Mouse (Mus musculus) neural tube, embryonic 15.5 days (tissue): ENCODE results near the gene Rsc1a1. TPM values are rescaled to one million over a fixed set of nuclear protein-coding genes. Genes with fewer than 3 reads are reported as not detected.

ENCODE experiments used
- ATAC-seq: fragments of 200-750 bp; cut with Nextera tagmentation; 2 replicates; pipeline ENCODE4 v1.8.0; 2017; ENCODE audit warnings: mild to moderate bottlenecking, moderate TSS enrichment, moderate library complexity; ENCODE audit not compliant: low FRiP score
- H3K27ac ChIP-seq: fragments of 300-500 bp; sonication (generic); replicated peaks from 2 replicates; pipeline ENCODE4 v1.5.1; 2015; ENCODE audit warnings: mild to moderate bottlenecking, inconsistent platforms
- H3K27me3 ChIP-seq: fragments of 300-500 bp; sonication (generic); replicated peaks from 2 replicates; pipeline ENCODE4 v1.6.1; 2015; ENCODE audit warnings: inconsistent platforms
- H3K36me3 ChIP-seq: fragments of 300-500 bp; sonication (generic); 2 replicates; pipeline ENCODE4 v1.6.1; 2015; ENCODE audit warnings: inconsistent platforms
- H3K4me1 ChIP-seq: fragments of 300-500 bp; sonication (generic); 2 replicates; pipeline ENCODE4 v1.6.1; 2015; ENCODE audit warnings: inconsistent platforms
- H3K4me2 ChIP-seq: fragments of 300-500 bp; sonication (generic); 2 replicates; pipeline ENCODE4 v1.6.1; 2015; ENCODE audit warnings: inconsistent platforms, mild to moderate bottlenecking, moderate library complexity
- H3K4me3 ChIP-seq: fragments of 300-500 bp; sonication (generic); replicated peaks from 2 replicates; pipeline ENCODE4 v1.5.1; 2015; ENCODE audit warnings: mild to moderate bottlenecking, inconsistent platforms
- H3K9ac ChIP-seq: fragments of 300-500 bp; sonication (generic); replicated peaks from 2 replicates; pipeline ENCODE4 v1.6.1; 2015; ENCODE audit warnings: mild to moderate bottlenecking, inconsistent platforms
- H3K9me3 ChIP-seq: fragments of 300-500 bp; sonication (generic); replicated peaks from 2 replicates; pipeline ENCODE4 v1.6.1; 2016; ENCODE audit warnings: inconsistent platforms
- WGBS: fragments of 180-500 bp; shearing (Covaris S2); methylation state at CpG from one replicate; pipeline ENCODE4 v1.1.7; 2015; ENCODE audit warnings: mixed read lengths; 5-methylcytosine and 5-hydroxymethylcytosine counted together
- polyA plus RNA-seq: library from polyadenylated mRNA; unstranded; fragments of >200 nt; fragmentation: Nextera tagmentation; extraction: Ambion mirVana; gene quantifications from 2 replicates; pipeline ENCODE4 v1.2.1, GENCODE M21; 2015

The Rsc1a1 gene
- polyA plus RNA-seq, 1 experiment from 2014 or later = not detected

- Histone ChIP-seq H3K27ac (no peak overlapping the region; the same call in 1 of the 2 replicates), H3K4me1 (peaks cover 27% of the 10 kb centered on the region), H3K4me2 (peak overlapping the region; percentile 82), H3K9ac (0 out of 2 replicates have a peak overlapping the region, but pooled peaks have one; percentile 99), H3K27me3 (no peaks in the 10 kb centered on the region), H3K4me3 (peak overlapping the region; percentile 100), H3K9me3 (no peaks in the 10 kb centered on the region), H3K36me3 (peaks cover 10% of the 10 kb centered on the region; the same call in 1 of the 2 replicates)
- no peak for ATAC-seq
- WGBS = 78% methylated on average over 6 of the region's 6 CpGs
Measured at GRCm38 (mm10) chr4:141721961-141722360, 36.6 kb upstream of the Rsc1a1 start.

- Histone ChIP-seq H3K4me3 (no peak overlapping the region), H3K27me3 (no peaks in the 10 kb centered on the region), H3K4me2 (peak overlapping the region; percentile 82), H3K9me3 (no peaks in the 10 kb centered on the region), H3K4me1 (peaks cover 27% of the 10 kb centered on the region), H3K27ac (0 out of 2 replicates have a peak overlapping the region, but pooled peaks have one; percentile 18), H3K9ac (no peak overlapping the region), H3K36me3 (peaks cover 10% of the 10 kb centered on the region; the same call in 1 of the 2 replicates)
- no peak for ATAC-seq
- WGBS = 87% methylated on average over 6 of the region's 6 CpGs
Measured at GRCm38 (mm10) chr4:141720761-141721523, 35.5 kb upstream of the Rsc1a1 start.

DNA sequence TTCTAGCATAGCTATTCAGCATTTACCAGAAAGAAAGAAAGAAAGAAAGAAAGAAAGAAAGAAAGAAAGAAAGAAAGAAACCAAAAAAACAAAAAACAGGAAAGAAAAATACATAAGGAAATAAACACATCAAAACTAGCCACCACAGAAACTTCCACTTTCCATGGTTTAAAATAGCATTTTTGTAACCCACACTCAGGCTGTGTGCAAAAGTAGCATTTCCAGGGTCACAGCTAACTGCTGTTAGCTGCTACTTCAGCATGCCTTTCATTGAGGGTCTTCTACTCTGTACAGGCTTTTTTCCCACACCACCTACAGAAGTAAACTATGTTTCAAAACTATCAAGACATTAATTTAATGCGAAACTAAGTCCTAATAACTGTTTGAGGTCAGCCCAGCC is 33.9 kb upstream of the Rsc1a1 start:
- H3K36me3 ChIP-seq = peaks cover 10% of the 10 kb centered on the region; the same call in 1 of the 2 replicates
- no peak overlapping the region for H3K4me3 ChIP-seq
- no peaks in the 10 kb centered on the region for H3K27me3 ChIP-seq
- H3K4me2 ChIP-seq = no peak overlapping the region
- H3K27ac ChIP-seq = no peak overlapping the region
- H3K4me1 ChIP-seq = peaks cover 34% of the 10 kb centered on the region
- H3K9ac ChIP-seq = no peak overlapping the region
- 98% methylated on average over 1 of the region's 1 CpGs for WGBS
- H3K9me3 ChIP-seq = no peaks in the 10 kb centered on the region
- ATAC-seq = no peak

GRCm38 (mm10) chr4:141717633-141718032 is 32.2 kb upstream of the Rsc1a1 start:
- Histone ChIP-seq H3K9ac (no peak overlapping the region), H3K4me2 (no peak overlapping the region), H3K9me3 (no peaks in the 10 kb centered on the region), H3K27me3 (no peaks in the 10 kb centered on the region), H3K27ac (no peak overlapping the region), H3K36me3 (peaks cover 17% of the 10 kb centered on the region), H3K4me1 (peaks cover 26% of the 10 kb centered on the region), H3K4me3 (no peak overlapping the region)
- WGBS = 87% methylated on average over 4 of the region's 4 CpGs
- no peak for ATAC-seq

DNA sequence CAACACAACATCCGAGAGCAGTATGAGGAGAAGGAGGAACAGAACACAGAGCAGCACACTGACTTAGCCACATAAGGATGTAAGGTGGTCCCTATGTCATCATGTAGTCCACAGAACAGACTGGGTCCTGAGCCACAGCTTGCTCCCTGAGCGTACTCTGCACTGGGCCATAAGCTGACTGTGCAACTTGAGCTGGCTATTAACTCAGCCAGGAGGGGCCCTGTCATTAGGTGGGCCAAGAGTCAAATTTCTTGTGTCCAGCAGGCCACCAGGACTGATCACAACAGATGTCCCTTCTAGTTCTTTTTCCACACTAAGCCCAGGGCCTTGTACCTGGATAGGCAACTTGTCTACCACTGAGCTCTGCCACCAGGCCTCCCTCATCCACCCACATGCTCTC is 29.6 kb upstream of the Rsc1a1 start:
- no peak overlapping the region for H3K4me3 ChIP-seq
- 0 out of 2 replicates have a peak, but pooled peaks cover 7% of the 10 kb centered on the region for H3K4me1 ChIP-seq
- H3K4me2 ChIP-seq = no peak overlapping the region
- H3K27ac ChIP-seq = no peak overlapping the region
- no peaks in the 10 kb centered on the region for H3K9me3 ChIP-seq
- WGBS = 57% methylated on average over 2 of the region's 2 CpGs
- H3K36me3 ChIP-seq = peaks cover 28% of the 10 kb centered on the region
- ATAC-seq = no peak
- no peak overlapping the region for H3K9ac ChIP-seq
- no peaks in the 10 kb centered on the region for H3K27me3 ChIP-seq

DNA sequence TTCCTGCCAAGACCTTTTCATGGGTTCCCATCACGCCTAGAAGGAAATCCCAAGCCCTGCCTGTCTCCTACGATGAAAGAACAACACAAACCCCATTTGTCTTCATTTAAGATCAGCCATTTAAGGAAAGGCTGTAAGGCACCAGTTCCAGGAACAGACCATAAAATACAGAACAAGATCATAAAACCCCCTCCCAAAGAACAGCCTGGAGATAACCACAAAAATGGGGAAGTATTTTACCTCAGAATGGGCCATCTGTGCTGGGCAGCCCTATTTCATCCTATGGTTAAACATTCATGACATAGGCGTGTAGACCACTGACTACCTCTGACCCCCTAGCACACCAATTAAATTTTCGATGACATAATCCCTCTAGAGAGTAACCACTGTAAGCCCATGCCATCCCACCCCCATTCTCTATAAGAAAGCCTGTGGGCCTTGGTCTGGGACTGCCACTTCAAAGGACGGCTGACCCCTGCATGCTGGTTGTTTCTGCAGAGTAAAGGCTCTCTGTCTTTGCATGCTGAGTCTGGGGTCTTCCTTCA is 28.3 kb upstream of the Rsc1a1 start:
- H3K4me1 ChIP-seq = 0 out of 2 replicates have a peak, but pooled peaks cover 7% of the 10 kb centered on the region
- H3K4me2 ChIP-seq = no peak overlapping the region
- H3K27me3 ChIP-seq = no peaks in the 10 kb centered on the region
- H3K9me3 ChIP-seq = no peaks in the 10 kb centered on the region
- peaks cover 36% of the 10 kb centered on the region for H3K36me3 ChIP-seq
- ATAC-seq = no peak
- WGBS = 52% methylated on average over 5 of the region's 5 CpGs
- no peak overlapping the region for H3K27ac ChIP-seq
- H3K4me3 ChIP-seq = no peak overlapping the region
- no peak overlapping the region for H3K9ac ChIP-seq

GRCm38 (mm10) chr4:141711250-141711649 is 25.9 kb upstream of the Rsc1a1 start:
- H3K27me3 ChIP-seq = no peaks in the 10 kb centered on the region
- 0 out of 2 replicates have a peak, but pooled peaks cover 7% of the 10 kb centered on the region for H3K4me1 ChIP-seq
- no peak overlapping the region for H3K9ac ChIP-seq
- H3K9me3 ChIP-seq = no peaks in the 10 kb centered on the region
- 100% methylated on average over 1 of the region's 1 CpGs for WGBS
- H3K27ac ChIP-seq = no peak overlapping the region
- H3K36me3 ChIP-seq = peaks cover 60% of the 10 kb centered on the region
- no peak for ATAC-seq
- no peak overlapping the region for H3K4me2 ChIP-seq
- H3K4me3 ChIP-seq = no peak overlapping the region

- no peak for ATAC-seq
- Histone ChIP-seq H3K4me3 (no peak overlapping the region), H3K27me3 (no peaks in the 10 kb centered on the region), H3K27ac (no peak overlapping the region), H3K9ac (no peak overlapping the region), H3K36me3 (peaks cover 83% of the 10 kb centered on the region), H3K4me1 (no peaks in the 10 kb centered on the region), H3K9me3 (no peaks in the 10 kb centered on the region), H3K4me2 (no peak overlapping the region)
- 100% methylated on average over 2 of the region's 2 CpGs for WGBS
Measured at GRCm38 (mm10) chr4:141708971-141709370, 23.6 kb upstream of the Rsc1a1 start.

- Histone ChIP-seq H3K9me3 (no peaks in the 10 kb centered on the region), H3K9ac (no peak overlapping the region), H3K27me3 (no peaks in the 10 kb centered on the region), H3K4me3 (no peak overlapping the region), H3K4me1 (no peaks in the 10 kb centered on the region), H3K27ac (no peak overlapping the region), H3K4me2 (no peak overlapping the region), H3K36me3 (peaks cover 89% of the 10 kb centered on the region)
- WGBS = 96% methylated on average over 7 of the region's 7 CpGs
- ATAC-seq = no peak
Measured at GRCm38 (mm10) chr4:141708005-141708404, 22.6 kb upstream of the Rsc1a1 start.

GRCm38 (mm10) chr4:141705331-141705730 is 19.9 kb upstream of the Rsc1a1 start:
- H3K4me1 ChIP-seq = no peaks in the 10 kb centered on the region
- H3K9ac ChIP-seq = no peak overlapping the region
- no peak overlapping the region for H3K4me2 ChIP-seq
- H3K27ac ChIP-seq = no peak overlapping the region
- peaks cover 90% of the 10 kb centered on the region for H3K36me3 ChIP-seq
- H3K27me3 ChIP-seq = no peaks in the 10 kb centered on the region
- H3K9me3 ChIP-seq = no peaks in the 10 kb centered on the region
- WGBS = 91% methylated on average over 4 of the region's 4 CpGs
- no peak overlapping the region for H3K4me3 ChIP-seq
- no peak for ATAC-seq

- Histone ChIP-seq H3K27me3 (no peaks in the 10 kb centered on the region), H3K27ac (no peak overlapping the region), H3K9ac (no peak overlapping the region), H3K9me3 (no peaks in the 10 kb centered on the region), H3K4me2 (no peak overlapping the region), H3K36me3 (peaks cover 90% of the 10 kb centered on the region), H3K4me3 (no peak overlapping the region), H3K4me1 (no peaks in the 10 kb centered on the region)
- no peak for ATAC-seq
- WGBS = 89% methylated on average over 2 of the region's 2 CpGs
Measured at GRCm38 (mm10) chr4:141704625-141705024, 19.2 kb upstream of the Rsc1a1 start.

- H3K9ac ChIP-seq = no peak overlapping the region
- H3K4me3 ChIP-seq = no peak overlapping the region
- H3K4me1 ChIP-seq = no peaks in the 10 kb centered on the region
- WGBS = 96% methylated on average over 8 of the region's 8 CpGs
- H3K36me3 ChIP-seq = peaks cover 83% of the 10 kb centered on the region
- no peak overlapping the region for H3K27ac ChIP-seq
- H3K4me2 ChIP-seq = no peak overlapping the region
- H3K27me3 ChIP-seq = no peaks in the 10 kb centered on the region
- no peaks in the 10 kb centered on the region for H3K9me3 ChIP-seq
- no peak for ATAC-seq
Measured at GRCm38 (mm10) chr4:141694719-141695118, 9.3 kb upstream of the Rsc1a1 start.
